Mouse (Mus musculus): ENCODE measurements at regions not wholly inside any gene's neighbourhood (a gene's known extent, or its start where the extent isn't known, plus 50 kb on each side); places are given as distances from the start of the nearest gene placed in this dataset.
"Not testable (repeated sequence)": the region's sequence is repeated elsewhere in the genome, so short reads cannot be mapped to it uniquely, and the experiment has no call there.

- DNase-seq = no peak
Measured at GRCm38 (mm10) chr14:48842861-48843260, 169.2 kb upstream of the Otx2 start.

GRCm38 (mm10) chr14:48841278-48841677 is 167.7 kb upstream of the Otx2 start:
- no peak for DNase-seq

- no peak for DNase-seq
Measured at GRCm38 (mm10) chr14:48837181-48837580, 163.6 kb upstream of the Otx2 start.

GRCm38 (mm10) chr14:48836071-48836470 is 162.5 kb upstream of the Otx2 start:
- no peak for DNase-seq

GRCm38 (mm10) chr14:48834416-48834815 is 160.8 kb upstream of the Otx2 start:
- no peak for DNase-seq

- DNase-seq = no peak
Measured at GRCm38 (mm10) chr14:48826421-48826820, 152.8 kb upstream of the Otx2 start.

- no peak for DNase-seq
Measured at GRCm38 (mm10) chr14:48824375-48824774, 150.8 kb upstream of the Otx2 start.

- no peak for DNase-seq
Measured at GRCm38 (mm10) chr14:48815941-48816340, 142.3 kb upstream of the Otx2 start.

GRCm38 (mm10) chr14:48815231-48815728 is 141.7 kb upstream of the Otx2 start:
- DNase-seq = no peak

GRCm38 (mm10) chr14:48812741-48813495 is 139.3 kb upstream of the Otx2 start:
- DNase-seq = no peak

GRCm38 (mm10) chr14:48804098-48804497 is 130.5 kb upstream of the Otx2 start:
- DNase-seq = no peak

- DNase-seq = no peak
Measured at GRCm38 (mm10) chr14:48801283-48801682, 127.7 kb upstream of the Otx2 start.

- DNase-seq = no peak
Measured at GRCm38 (mm10) chr14:48800857-48801256, 127.2 kb upstream of the Otx2 start.

GRCm38 (mm10) chr14:48800100-48800449 is 126.5 kb upstream of the Otx2 start:
- no peak for DNase-seq

- DNase-seq = no peak
Measured at GRCm38 (mm10) chr14:48799442-48800099, 126.0 kb upstream of the Otx2 start.

GRCm38 (mm10) chr14:48791507-48791906 is 117.9 kb upstream of the Otx2 start:
- no peak for DNase-seq

GRCm38 (mm10) chr14:48779327-48779726 is 105.7 kb upstream of the Otx2 start:
- DNase-seq = no peak

- DNase-seq = no peak
Measured at GRCm38 (mm10) chr14:48770832-48771231, 97.2 kb upstream of the Otx2 start.

GRCm38 (mm10) chr14:48762691-48763090 is 89.1 kb upstream of the Otx2 start:
- no peak for DNase-seq

- DNase-seq = no peak
Measured at GRCm38 (mm10) chr14:48761002-48761648, 87.5 kb upstream of the Otx2 start.

GRCm38 (mm10) chr14:48755096-48755495 is 81.5 kb upstream of the Otx2 start:
- not testable (repeated sequence) for DNase-seq

GRCm38 (mm10) chr14:48754080-48754720 is 80.6 kb upstream of the Otx2 start:
- DNase-seq = no peak

All from adrenal gland, postnatal 25 days (tissue).